20 mouse cellular contexts compared by ENCODE assay signal in genomic region chr9:50815666-50816065, GRCm38 (mm10). TPM values are rescaled to one million over a fixed set of nuclear protein-coding genes. Genes with fewer than 3 reads are reported as not detected.
A peak's percentile ranks its signal among the peaks of the same experiment; 100 is the strongest.
DNase-seq lines count a peak whose midpoint lies in the region; ATAC-seq and TF ChIP-seq lines count a peak whose summit lies in the region.
"Had no signal": no experiment of that assay in that cellular context is flagged by ENCODE, and none has a peak within 500 bp of the region (broad histone marks: within the 10 kb centered on the region; RNA-seq: fewer than 3 reads in every experiment).

No protein-coding gene starts in this region.

- 87% methylated on average over 4 of the region's 4 CpGs for WGBS in liver, embryonic 13.5 days (ENCODE audit: insufficient replicate concordance)
- WGBS in thymus, adult 2 months = 10% methylated on average over 4 of the region's 4 CpGs
- 93% methylated on average over 4 of the region's 4 CpGs for WGBS in forebrain, embryonic 10.5 days

- no peak for TF ChIP-seq CTCF in thymus, adult 2 months (IDR thresholded peaks at IDR 0.05; ENCODE audit: borderline replicate concordance, control insufficient read depth, extremely low read depth, insufficient read depth, low read length, poor library complexity)

- DNase-seq in liver, embryonic 13.5 days = no peak
- DNase-seq in liver = no peak
- peak; percentile 70 for DNase-seq in thymus, adult 2 months
- peak; percentile 74 for DNase-seq in thymus, postnatal 25 days
- no peak for DNase-seq in forebrain, embryonic 10.5 days (ENCODE audit: extremely low spot score, low spot score)
- DNase-seq in frontal cortex, adult 2 months (ENCODE audit: extremely low spot score in 1 of 2, low spot score in 1 of 2) = no peak
- DNase-seq in left cerebral cortex, adult 18-20 months (ENCODE audit: low spot score in 2 of 2) = no peak
- DNase-seq: adrenal gland, adult 2 months; adrenal gland, postnatal 25 days; cerebellum, adult 18-20 months; cerebellum, adult 9-11 months; cerebellum, postnatal 36 days; forebrain, postnatal 0 days; gastrocnemius, adult 2 months; gastrocnemius, postnatal 25 days; heart, postnatal 10 days; heart, postnatal 4 days had no signal

- H3K9ac ChIP-seq in liver, embryonic 13.5 days = no peak overlapping the region
- H3K9ac ChIP-seq: embryonic facial prominence, embryonic 13.5 days; forebrain, embryonic 13.5 days; forebrain, postnatal 0 days; hindbrain, embryonic 12.5 days had no signal

- H3K27ac ChIP-seq in liver, embryonic 13.5 days = peak overlapping the region; percentile 84
- H3K27ac ChIP-seq in thymus, adult 2 months (ENCODE audit: control insufficient read depth, insufficient read depth, low read length) = no peak overlapping the region
- H3K27ac ChIP-seq in forebrain, embryonic 10.5 days = no peak overlapping the region
- H3K27ac ChIP-seq: embryonic facial prominence, embryonic 13.5 days; forebrain, embryonic 13.5 days; gastrocnemius, adult 2 months; hindbrain, embryonic 12.5 days had no signal

- peaks cover 78% of the 10 kb centered on the region for H3K4me1 ChIP-seq in liver, embryonic 13.5 days (replicated peaks)
- 0 out of 2 replicates have a peak, but pooled peaks cover 4% of the 10 kb centered on the region for H3K4me1 ChIP-seq in thymus, adult 2 months (replicated peaks; ENCODE audit: control insufficient read depth, insufficient read depth, low read length)
- H3K4me1 ChIP-seq in forebrain, embryonic 10.5 days = no peaks in the 10 kb centered on the region
- H3K4me1 ChIP-seq: embryonic facial prominence, embryonic 13.5 days; forebrain, embryonic 13.5 days; hindbrain, embryonic 12.5 days had no signal

- ATAC-seq in liver, embryonic 13.5 days (ENCODE audit: low read depth) = no peak
- ATAC-seq: forebrain, embryonic 13.5 days; forebrain, postnatal 0 days had no signal

- TF ChIP-seq POLR2A in thymus, adult 2 months (IDR thresholded peaks at IDR 0.05; ENCODE audit: control insufficient read depth, extremely low read depth, insufficient read depth, low read length, poor library complexity) = no peak

- no peak overlapping the region for H3K4me3 ChIP-seq in liver, embryonic 13.5 days (replicated peaks)
- H3K4me3 ChIP-seq in thymus, adult 2 months (ENCODE audit: control insufficient read depth, insufficient read depth, low read length) = no peak overlapping the region
- H3K4me3 ChIP-seq in forebrain, embryonic 10.5 days = no peak overlapping the region
- H3K4me3 ChIP-seq: embryonic facial prominence, embryonic 13.5 days; forebrain, embryonic 13.5 days; gastrocnemius, adult 2 months; hindbrain, embryonic 12.5 days had no signal

- H3K4me2 ChIP-seq in liver, embryonic 13.5 days = no peak overlapping the region
- H3K4me2 ChIP-seq: embryonic facial prominence, embryonic 13.5 days; forebrain, embryonic 13.5 days; hindbrain, embryonic 12.5 days had no signal

- H3K36me3 ChIP-seq in liver, embryonic 13.5 days = peaks cover 25% of the 10 kb centered on the region
- no peaks in the 10 kb centered on the region for H3K36me3 ChIP-seq in thymus, adult 2 months (ENCODE audit: control insufficient read depth, insufficient read depth, low read length)
- peaks cover 76% of the 10 kb centered on the region for H3K36me3 ChIP-seq in forebrain, embryonic 10.5 days (replicated peaks)

- 0 out of 2 replicates have a peak, but pooled peaks cover 4% of the 10 kb centered on the region for H3K9me3 ChIP-seq in liver, embryonic 13.5 days (replicated peaks)
- 0 out of 2 replicates have a peak, but pooled peaks cover 5% of the 10 kb centered on the region for H3K9me3 ChIP-seq in forebrain, embryonic 10.5 days
- H3K9me3 ChIP-seq: embryonic facial prominence, embryonic 13.5 days; hindbrain, embryonic 12.5 days had no signal

- no peaks in the 10 kb centered on the region for H3K27me3 ChIP-seq in liver, embryonic 13.5 days
- no peaks in the 10 kb centered on the region for H3K27me3 ChIP-seq in thymus, adult 2 months (ENCODE audit: control insufficient read depth, insufficient read depth, low read length)
- H3K27me3 ChIP-seq in forebrain, embryonic 10.5 days (ENCODE audit: poor library complexity, severe bottlenecking) = no peaks in the 10 kb centered on the region
- H3K27me3 ChIP-seq: embryonic facial prominence, embryonic 13.5 days; forebrain, embryonic 13.5 days; hindbrain, embryonic 12.5 days had no signal

RNA-seq across cellular contexts. Expression of gene Ppp2r1b, which starts 29.4 kb away (rescaled TPM):
- polyA plus RNA-seq in liver, embryonic 13.5 days (2015; fragmentation: Nextera tagmentation; extraction: Ambion mirVana) = 97.1 and 117 TPM in 2 replicates
- 17.1 and 19.7 TPM in 2 replicates for polyA plus RNA-seq in thymus, adult 2 months (2012; rRNA removed)
- 170 and 171 TPM in 2 replicates for polyA plus RNA-seq in forebrain, embryonic 10.5 days (2016; fragmentation: Nextera tagmentation; extraction: Ambion mirVana)
- 14.0 and 16.8 TPM in 2 replicates for polyA plus RNA-seq in frontal cortex, adult 2 months (2012; rRNA removed)
- 10 to 100 TPM; 19.8 to 27.7 TPM for total RNA-seq in left cerebral cortex, adult 18-20 months (2021)

RNA-seq across cellular contexts. Expression of gene 1110032A03Rik, which starts 40.3 kb away (rescaled TPM):
- polyA plus RNA-seq in liver, embryonic 13.5 days (2015; fragmentation: Nextera tagmentation; extraction: Ambion mirVana) = 13.4 and 14.6 TPM in 2 replicates
- 20.0 and 22.4 TPM in 2 replicates for polyA plus RNA-seq in thymus, adult 2 months (2012; rRNA removed)
- polyA plus RNA-seq in forebrain, embryonic 10.5 days (2016; fragmentation: Nextera tagmentation; extraction: Ambion mirVana) = 23.2 and 24.7 TPM in 2 replicates
- 80.4 and 90.8 TPM in 2 replicates for polyA plus RNA-seq in frontal cortex, adult 2 months (2012; rRNA removed)
- 10 to 100 TPM; 33.6 to 37.6 TPM for total RNA-seq in left cerebral cortex, adult 18-20 months (2021)

RNA-seq across cellular contexts. Expression of gene Alg9, which starts 40.8 kb away (rescaled TPM):
- 15.9 and 17.5 TPM in 2 replicates for polyA plus RNA-seq in liver, embryonic 13.5 days (2015; fragmentation: Nextera tagmentation; extraction: Ambion mirVana)
- polyA plus RNA-seq in thymus, adult 2 months (2012; rRNA removed) = 23.2 and 23.4 TPM in 2 replicates
- 35.0 and 36.9 TPM in 2 replicates for polyA plus RNA-seq in forebrain, embryonic 10.5 days (2016; fragmentation: Nextera tagmentation; extraction: Ambion mirVana)
- 22.5 and 23.5 TPM in 2 replicates for polyA plus RNA-seq in frontal cortex, adult 2 months (2012; rRNA removed)
- total RNA-seq in left cerebral cortex, adult 18-20 months (2021) = 10 to 100 TPM; 24.5 to 32.6 TPM

RNA-seq across cellular contexts. Expression of gene Fdxacb1, which starts 47.6 kb away (rescaled TPM):
- polyA plus RNA-seq in liver, embryonic 13.5 days (2015; fragmentation: Nextera tagmentation; extraction: Ambion mirVana) = 11.8 and 13.2 TPM in 2 replicates
- polyA plus RNA-seq in thymus, adult 2 months (2012; rRNA removed) = 4.5 and 4.7 TPM in 2 replicates
- polyA plus RNA-seq in forebrain, embryonic 10.5 days (2016; fragmentation: Nextera tagmentation; extraction: Ambion mirVana) = 12.2 and 14.5 TPM in 2 replicates
- 5.5 and 6.2 TPM in 2 replicates for polyA plus RNA-seq in frontal cortex, adult 2 months (2012; rRNA removed)
- 1 to 10 TPM; 5.4 to 6.2 TPM for total RNA-seq in left cerebral cortex, adult 18-20 months (2021)

Comparison
In these comparisons a context has a peak if more than half of its experiments do, and no peak if none do; other contexts are left out.
1. DNase-seq: peak in thymus, adult 2 months (single experiment) and thymus, postnatal 25 days (single experiment); none in liver, embryonic 13.5 days (single experiment), liver (single experiment), forebrain, embryonic 10.5 days (single experiment), frontal cortex, adult 2 months (0 of 2) and left cerebral cortex, adult 18-20 months (0 of 2).